Mouse (Mus musculus): ENCODE measurements around the gene Ssh1.

GRCm38 (mm10) chr5:114009049-114009448 lies 15.4 kb upstream of the Ssh1 start:
- TF ChIP-seq GATA1 (IDR thresholded peaks at IDR 0.05; ENCODE audit: low read length) = no peak
- no peak for TF ChIP-seq TAL1 (IDR thresholded peaks at IDR 0.05; ENCODE audit: low read length)
